Mouse (Mus musculus) frontal cortex, postnatal 36 days (tissue): ENCODE measurements around the gene Dpysl5.
"Not testable (repeated sequence)": the region's sequence is repeated elsewhere in the genome, so short reads cannot be mapped to it uniquely, and the experiment has no call there.

Experiments
- DNase-seq, 2 experiments: peaks; one replicate each; pipeline ENCODE4 v3.0.0; 2022; ENCODE audit warnings: low spot score in 2 of 2

Gene Dpysl5

DNA sequence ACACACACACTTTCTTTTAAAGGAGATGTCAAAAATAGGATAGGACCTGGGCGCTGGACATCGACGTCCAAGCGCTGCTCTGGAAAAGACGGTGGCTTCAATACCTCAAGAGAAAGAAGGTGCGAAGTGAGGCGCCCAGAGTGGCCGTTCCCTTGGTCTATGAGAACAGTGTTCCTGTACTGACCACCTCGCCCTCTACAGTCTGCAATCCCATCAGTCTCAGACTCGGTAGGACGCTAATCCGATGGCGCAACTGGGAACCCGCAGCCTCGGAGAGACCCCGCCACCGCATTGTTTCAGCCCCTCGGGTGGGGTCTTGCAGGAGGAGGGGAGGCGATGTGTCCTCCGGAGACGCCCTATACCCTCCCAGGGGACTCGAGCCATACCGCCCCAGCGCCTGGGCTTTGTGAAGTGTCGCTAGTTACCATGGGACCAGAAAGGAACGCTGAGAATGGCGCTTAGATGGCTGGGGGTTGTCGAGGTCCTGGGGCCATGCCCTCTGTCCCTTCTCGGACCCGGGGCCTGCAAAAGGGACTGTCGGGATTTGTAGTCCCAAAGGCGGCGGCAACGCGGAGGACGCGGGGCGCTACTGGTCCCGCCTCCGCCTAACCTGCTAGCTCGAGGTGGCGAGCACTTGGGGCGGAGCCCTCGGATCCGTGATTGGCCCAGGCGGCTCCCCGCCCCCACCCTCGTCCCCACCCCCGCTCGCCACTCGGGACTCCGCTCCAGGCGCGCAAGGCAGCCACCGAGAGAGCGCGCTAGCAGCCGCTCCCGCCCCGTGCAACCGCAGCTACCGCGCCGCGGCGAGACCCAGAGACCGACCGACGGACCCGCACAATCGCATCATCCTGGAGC is at the start of gene Dpysl5:
TSS of gene Dpysl5 (plus strand) at position 418 of the 855 bp plus-strand sequence.
- peak; percentile 73 to 80 for DNase-seq

DNA sequence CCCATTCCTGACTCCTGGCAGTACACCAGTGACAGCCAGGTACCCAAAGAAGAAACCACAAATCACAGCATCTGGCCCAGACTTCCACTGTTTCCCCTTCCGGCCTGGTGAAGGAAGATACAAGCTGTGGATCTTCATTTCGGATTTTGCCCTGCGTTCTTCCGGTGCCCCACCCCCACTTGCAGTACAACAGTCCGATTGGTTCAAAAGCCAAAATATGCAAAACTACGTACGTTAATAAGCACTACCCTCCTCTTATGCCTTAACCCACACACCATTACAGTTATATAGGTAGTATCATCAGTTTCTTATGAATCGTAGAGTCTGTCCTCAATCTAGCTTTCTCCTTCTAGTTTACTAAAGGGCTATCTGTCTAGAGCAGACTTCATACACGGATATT is 46.0 kb upstream of the Dpysl5 start:
- no peak for DNase-seq

DNA sequence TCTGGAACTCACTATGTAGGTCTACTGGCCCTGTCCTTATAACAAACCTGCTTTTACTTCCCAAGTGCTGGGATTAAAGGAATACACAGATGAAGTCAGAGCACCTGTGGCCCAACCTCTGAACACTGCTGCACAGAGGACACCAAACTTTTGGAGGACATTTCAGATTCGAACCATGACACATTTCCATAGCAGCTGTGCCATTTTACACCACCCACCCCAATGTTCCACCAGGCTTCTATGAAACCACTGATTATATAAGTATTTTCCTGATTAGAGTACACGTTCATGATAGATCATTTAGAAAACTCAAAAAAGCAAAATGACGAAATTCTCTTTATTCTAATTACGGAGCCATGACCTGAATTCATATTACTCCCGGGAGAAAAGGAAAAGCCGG is 45.4 kb upstream of the Dpysl5 start:
- peak; percentile 52 to 68 for DNase-seq

DNA sequence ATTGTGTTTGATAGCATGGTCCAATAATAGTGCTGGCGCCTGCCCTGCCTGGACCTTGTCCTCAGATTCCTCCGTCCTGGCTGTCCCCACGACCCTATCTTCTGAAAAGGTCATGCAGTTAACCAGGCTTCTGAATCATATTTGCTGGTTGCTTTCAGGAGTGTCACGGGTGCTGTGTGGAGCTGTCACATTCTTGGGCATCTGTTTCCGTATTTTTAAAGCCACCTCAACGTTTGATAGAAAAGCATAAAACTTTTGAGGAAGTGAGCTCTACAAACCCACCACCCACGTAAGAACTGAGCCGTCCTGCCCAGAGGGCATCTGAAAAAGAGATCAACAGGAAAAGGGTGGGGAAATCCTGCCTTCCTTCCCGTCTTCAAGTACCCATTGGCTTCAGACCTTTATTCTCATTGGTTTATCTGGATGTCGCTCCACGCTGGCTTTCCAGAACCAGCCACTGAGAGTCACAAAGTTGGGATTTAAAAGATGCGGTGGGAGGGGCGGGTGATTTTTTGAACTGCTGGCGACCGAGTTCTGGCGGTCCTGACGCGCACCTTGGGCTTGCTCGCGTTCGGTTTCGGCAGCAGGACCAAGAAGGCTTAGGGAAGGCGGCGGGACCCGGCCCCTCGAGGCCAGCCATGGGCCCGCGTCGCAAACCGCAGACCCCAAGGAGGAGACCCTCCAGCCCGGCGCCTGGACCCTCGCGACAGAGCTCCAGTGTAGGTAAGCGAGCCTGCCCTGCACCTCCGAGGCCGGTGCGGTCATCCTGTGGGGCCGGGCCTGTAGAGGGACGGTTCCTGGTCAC is 44.8 kb upstream of the Dpysl5 start, which contains the start of gene Cenpa:
TSS of gene Cenpa (plus strand) at position 387 of the 805 bp plus-strand sequence.
- peak; percentile 83 to 96 for DNase-seq

DNA sequence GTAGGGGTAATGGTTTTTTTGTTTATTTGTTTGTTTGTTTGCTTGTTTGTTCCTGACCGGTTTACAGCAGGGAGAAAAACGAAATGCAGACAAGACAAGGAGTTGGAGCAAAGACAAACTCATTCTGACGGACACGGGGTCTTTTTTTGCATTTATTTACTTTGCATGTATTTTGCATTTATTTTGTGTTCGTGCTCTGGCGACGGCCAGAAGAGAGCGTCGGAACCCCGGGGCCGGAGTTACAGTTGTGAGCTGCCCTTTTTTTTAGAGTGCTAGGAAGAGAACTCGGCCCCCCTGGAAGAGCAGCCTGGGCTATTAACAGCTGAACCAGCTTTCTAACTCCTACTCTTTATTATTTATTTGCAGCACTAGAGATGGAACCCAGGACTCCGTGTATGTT is 44.1 kb upstream of the Dpysl5 start:
- DNase-seq: no peak

DNA sequence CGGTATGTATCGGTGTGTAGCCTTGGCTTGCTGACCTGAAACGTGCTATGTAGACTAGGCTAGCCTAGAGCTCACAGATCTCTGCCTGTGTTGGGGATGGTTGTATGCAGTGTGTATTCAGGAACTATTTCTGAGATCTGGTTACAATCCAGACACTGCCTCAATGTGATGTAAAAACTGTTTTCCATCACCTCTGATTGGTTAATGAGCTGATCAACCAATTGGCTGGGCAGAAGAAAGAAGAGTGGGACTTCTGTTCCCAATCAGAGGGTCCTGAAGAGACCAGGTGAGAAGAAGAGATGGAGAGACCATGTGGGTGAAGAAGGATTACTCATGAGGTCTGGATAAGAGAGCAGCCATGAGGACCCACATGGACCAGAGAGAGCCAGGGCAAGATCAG is 43.7 kb upstream of the Dpysl5 start:
- DNase-seq: no peak

DNA sequence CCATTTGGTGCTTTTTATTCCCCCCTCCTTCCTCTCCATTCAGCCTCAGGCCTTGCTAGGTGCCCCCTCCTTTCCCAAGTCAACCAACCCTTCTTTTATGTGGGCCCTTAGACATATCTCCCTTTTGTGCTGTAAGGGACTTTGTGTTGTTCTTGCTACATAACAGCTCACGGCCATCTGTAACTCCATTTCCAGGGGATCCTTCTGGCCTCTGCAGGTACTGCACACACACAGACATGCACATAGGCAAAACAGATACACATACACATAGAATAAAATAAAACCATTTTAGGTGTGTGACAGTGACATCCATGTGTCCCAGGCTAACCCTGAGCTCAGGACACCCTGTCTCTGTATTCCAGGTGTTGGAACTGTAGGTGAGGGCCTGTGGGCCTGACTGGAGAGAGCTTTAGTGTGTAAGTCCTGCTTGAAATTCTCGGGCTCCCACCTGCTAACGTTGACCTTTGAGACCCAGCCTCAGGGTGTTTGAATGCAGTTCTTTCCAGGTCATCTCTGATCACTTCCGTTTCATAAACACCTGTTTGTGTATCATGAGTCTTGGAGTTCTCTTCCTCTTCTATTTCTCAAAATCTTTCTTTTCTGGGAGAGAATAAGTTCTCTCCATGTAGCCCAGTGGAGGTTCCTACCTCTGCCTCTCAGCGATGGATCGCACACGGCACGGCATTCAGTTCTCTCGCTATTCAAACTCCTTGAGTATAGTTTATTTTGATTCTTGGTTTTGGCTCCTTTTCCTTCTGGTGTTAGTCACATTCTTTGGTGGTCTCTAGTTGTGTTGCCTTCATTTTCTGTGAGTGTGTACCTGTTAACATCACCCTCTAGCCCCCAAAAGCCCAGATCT is 42.5 kb upstream of the Dpysl5 start:
- DNase-seq: no peak

DNA sequence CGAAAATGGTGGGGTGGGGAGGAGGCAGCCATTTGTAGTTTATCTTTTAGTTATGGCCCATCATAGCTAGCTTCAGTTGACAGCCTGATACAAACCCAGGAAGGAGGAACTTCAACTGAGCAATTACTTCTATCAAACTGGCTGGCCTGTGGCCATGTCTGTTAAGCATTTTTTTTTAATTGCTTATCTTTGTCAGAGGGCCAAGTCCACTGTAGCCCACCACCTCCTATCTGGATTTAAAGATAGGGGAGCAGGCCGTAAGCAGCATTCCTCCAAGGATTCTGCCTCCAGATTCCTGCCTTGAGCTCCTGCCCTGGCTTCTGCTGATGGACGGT is 41.9 kb upstream of the Dpysl5 start:
- no peak for DNase-seq

DNA sequence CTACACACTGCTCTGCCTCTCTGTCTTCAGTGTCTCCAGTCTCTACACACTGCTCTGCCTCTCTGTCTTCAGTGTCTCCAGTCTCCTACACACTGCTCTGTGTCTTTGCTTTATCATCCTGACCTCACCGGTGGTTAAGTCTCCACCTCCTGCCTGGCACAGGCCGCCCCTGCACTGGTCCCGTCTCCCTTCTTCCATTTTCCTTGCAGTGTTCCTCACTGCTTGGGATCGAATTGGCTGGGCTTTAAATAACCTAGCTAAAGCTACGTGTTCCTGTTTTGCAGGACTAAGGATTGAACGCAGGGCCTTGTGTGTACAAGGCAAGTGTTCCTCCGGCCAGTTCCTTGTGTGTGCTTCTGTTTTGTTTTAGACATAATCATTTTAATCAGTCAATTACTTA is 41.3 kb upstream of the Dpysl5 start:
- no peak for DNase-seq

DNA sequence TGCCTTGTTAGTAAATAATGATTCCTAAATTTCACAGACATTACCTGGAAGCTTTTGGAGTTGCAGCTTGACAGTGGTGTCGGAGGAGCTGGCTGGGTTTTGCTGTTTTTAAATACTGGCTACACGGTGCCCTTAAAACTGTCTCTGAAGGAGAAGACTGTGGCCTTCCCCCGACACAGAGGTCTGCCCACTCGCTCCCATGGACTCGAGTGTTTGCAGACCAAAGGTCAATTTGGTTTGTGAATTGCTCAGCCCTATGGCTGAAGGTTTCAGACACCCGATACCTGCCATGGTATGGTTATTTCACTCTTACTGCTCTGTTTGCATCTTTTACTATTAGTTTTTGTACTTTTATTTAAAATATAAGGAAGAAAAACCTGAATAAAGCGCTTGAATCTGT is 37.4 kb upstream of the Dpysl5 start:
- DNase-seq: no peak

DNA sequence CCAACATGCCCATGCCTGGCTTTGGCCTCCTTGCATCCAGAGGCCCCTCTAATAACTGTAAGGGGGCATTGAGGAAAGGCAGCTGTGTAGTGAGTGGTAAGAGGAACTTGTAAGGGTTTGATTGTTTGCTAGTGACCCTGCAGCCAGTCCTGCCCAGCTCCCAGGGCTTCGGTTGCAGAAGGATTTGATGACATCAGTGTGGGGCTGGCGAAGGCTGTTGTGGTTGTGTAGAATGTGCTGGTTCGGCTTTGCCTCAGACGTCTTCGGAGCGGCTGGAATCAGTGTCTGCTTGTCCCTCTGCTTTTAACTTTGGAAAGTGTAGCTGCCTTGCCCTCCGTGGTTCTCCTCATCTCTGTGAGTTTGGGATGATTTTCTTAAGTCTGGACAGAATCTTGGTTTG is 34.6 kb upstream of the Dpysl5 start:
- DNase-seq: no peak

DNA sequence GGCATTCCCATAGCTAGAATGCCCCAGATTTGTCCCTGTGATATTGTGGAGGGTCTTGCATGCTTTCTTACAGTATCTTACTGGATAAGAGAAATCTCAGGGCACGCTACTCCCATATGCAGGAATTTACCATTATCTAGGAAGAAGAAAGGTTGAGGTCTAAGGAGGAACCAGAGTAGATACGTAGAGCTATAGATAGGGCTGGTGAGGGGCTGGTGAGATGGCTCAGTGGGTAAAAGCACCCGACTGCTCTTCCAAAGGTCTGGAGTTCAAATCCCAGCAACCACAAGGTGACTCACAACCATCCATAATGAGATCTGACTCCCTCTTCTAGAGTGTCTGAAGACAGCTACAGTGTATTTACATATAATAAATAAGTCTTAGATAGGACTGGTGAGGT is 33.3 kb upstream of the Dpysl5 start:
- DNase-seq: not testable (repeated sequence)

DNA sequence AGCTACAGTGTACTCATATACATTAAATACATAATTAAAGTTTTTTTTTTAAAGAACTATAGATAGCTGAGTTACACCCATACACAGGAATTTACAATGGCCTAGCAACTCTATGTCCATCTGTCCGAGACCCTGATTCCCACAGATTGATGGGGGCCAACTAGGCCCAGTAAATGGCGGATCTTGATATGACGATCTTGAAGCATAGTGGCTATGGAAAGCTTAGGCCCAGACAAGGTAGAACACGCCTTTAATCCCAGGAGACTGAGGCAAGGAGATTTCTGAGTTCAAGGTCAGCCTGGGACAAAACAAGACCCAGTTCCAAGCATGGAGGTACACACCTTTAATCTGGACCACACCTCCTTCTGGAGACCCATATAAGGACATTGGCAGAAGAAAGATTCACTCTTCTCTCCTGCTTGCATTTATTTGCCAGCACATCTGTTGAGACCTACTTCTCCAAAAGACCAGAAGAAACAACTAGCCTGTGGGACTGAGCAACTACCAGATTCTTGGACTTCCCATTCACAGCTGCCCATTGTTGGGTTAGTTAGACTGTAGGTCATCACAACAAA is 32.6 kb upstream of the Dpysl5 start:
- no peak for DNase-seq

DNA sequence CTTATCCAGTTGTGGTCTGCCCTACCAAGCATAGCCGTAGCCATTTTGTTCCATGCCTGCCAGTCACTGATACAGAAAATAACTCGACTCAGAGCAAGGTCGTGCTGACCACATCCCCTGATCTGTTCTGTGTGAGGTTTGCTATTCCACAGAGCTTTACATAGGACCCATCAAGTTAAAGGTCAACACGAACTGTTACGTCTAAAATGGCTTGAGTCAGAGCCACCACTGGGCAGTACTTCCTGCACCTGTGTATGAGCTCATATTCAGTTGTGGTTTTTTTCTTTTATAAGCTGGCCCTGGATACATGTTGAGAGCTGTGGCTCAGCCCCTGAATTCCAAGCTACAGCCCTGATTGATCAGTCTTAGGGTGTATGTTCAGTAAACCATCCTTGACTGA is 31.8 kb upstream of the Dpysl5 start:
- no peak for DNase-seq

DNA sequence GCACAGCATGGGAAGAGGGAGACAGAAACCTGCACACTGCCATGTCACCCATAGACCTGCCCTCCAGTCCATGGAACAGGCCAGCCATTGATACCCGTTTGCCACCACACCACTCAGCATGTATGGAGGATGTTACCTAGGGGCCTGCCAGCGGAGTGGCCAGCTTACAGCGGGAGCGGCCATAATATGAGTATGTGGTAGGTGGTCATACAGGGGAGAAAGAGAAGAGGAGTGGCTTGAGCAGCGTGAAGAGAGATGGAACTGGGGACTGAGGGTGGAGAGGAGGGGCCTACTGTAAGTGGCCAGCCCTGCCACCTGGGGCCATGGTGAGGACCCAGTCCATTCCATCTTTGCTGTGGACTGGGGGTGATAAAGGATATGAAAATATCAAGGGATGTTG is 29.4 kb upstream of the Dpysl5 start:
- no peak for DNase-seq

DNA sequence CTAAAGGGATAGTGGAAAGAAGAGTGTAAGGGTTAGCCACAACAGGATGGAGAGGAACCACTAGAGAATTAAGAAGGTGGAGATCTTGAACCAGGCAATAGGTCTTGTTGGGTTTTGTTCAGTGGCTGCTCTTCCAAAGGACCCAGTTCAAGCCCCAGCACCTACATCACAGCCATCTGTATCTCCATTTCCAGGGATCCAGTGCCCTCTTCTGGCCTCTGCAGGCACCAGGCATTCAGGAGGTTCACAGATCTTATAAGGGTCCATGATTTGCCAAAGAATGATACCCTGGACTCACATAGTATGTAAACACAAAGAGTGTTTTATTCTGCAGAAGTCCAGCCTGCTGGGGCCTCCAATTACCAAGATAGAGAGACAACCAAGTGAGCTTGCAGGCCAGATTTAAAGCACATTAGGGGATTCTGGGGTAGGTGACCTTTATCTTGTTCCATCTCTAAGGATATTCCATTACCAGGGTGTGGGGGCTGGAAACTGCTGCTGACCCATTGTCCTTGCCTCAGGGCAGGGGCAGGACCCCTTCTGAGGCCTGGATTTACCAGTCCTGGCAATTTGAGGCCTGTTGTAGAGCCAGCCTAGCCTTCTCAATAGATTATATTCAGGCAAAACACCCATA is 28.3 kb upstream of the Dpysl5 start:
- no peak for DNase-seq

DNA sequence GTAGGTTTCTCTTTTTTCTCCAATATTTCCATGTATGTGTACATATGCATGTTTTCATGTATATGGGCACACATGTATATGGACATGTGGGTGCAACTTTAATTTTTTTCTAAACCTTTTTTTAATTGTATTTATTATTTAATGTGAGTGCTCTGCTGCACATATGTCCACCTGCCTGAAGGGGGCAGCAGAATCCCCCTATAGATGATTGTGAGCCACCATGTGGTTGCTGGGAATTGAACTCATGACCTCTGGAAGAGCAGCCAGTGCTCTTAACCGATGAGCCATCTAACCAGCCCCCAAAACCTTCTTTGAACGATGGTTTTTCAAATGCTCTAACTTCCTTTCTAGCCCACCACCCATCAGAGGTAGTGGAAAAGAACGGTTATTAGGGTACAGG is 27.4 kb upstream of the Dpysl5 start:
- no peak for DNase-seq

DNA sequence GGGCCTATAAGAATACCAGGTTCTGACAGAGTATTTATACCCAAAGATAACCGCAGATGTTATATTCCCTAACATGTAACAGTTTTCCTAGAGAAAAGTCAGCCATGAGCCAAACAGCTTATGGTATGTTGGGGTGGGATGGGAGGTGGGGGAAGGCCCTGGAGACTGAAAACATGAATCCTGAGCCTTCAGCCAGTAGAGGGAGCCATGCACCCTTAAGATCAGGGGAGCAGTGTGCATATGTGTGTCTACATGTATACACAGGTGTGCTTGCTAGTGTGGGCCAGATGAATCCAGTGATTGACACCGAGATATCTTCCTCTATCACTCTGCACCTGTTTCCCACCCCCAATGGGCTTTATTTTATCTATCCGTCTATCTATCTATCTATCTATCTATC is 24.6 kb upstream of the Dpysl5 start:
- DNase-seq: peak in 1 of 2 experiments; percentile 46

DNA sequence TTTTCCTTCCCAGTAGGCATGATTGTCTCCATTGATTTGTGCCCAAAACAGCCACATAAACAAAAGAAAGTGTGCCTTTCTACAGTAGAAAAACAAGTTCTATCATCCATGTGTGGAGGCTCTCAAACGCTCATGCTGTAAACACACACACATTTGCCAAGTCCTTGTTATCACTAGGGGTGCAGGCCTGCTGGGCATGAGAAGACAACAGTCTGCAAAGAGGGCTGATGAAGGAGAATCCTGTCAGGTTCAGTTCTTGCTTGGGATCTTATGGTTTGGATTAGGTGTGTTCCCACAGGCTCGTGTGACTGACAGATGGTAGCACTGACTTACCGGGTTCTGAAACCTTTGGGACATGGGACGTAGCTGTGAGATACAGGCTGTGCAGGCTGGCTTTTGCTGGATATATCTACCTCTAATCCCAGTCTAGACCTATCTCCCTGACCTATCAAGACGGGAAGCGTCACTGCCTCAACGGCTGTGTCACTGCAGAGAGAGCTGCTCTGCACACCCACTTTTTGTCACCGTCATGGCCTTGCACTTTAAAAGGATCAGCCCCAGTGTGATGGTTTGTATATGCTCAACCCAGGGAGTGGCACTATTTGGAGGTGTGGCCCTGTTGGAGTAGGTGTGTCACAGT is 10.9 kb upstream of the Dpysl5 start:
- no peak for DNase-seq

DNA sequence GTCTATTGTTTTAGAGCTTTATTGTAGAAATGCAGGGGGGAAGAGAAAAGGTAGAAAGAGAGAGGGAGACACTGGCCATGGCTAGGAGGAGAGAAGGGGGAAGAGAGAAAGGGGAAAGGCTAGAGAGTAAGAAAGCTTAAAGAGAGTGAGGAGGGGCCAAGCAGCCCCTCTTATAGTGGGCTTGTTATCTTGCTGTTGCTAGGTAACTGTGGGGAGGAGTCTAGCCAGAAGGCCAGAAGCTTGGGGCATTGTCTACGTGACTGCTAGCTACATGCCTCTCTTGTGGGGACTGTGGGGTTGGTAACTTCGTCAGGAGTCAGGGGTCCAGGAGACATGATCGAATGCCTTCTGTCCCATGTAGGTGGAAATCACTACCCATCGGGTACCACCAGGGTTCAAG is 10.0 kb upstream of the Dpysl5 start:
- DNase-seq: not testable (repeated sequence)

DNA sequence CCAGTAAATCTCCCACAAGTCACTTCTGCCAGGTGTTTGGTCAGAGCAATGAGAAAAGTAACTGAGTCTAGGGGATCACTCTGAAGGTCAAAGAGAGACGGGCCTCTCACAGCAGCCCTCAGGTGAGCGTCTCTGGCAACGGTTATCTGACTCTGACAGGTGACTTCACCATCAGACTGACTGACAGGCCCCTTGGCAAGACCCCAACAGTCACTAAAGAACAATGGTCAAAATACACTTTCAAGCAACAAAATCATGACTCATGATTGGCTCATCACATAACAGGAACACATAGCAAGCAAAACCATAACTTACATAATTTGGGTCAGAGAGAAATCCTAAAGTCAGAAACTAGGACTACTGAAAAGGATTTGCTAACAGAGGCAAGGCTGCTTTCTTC is 9.5 kb upstream of the Dpysl5 start:
- DNase-seq: no peak
